Mouse (Mus musculus): ENCODE measurements around the gene Rell1.

GRCm38 (mm10) chr5:63932829-63933228 is 35.9 kb downstream of the Rell1 start:
- TF ChIP-seq CTCF (IDR thresholded peaks at IDR 0.05; ENCODE audit: low read depth, low read length) (no peak), POLR2A (IDR thresholded peaks at IDR 0.05; ENCODE audit: insufficient read depth, low read length) (no peak), EP300 (IDR thresholded peaks at IDR 0.05; ENCODE audit: insufficient read depth, low read depth, low read length) (0 out of 2 replicates have a peak, but pooled peaks have one; percentile 44)
